Mouse (Mus musculus): ENCODE results near the gene Ror2.

DNA sequence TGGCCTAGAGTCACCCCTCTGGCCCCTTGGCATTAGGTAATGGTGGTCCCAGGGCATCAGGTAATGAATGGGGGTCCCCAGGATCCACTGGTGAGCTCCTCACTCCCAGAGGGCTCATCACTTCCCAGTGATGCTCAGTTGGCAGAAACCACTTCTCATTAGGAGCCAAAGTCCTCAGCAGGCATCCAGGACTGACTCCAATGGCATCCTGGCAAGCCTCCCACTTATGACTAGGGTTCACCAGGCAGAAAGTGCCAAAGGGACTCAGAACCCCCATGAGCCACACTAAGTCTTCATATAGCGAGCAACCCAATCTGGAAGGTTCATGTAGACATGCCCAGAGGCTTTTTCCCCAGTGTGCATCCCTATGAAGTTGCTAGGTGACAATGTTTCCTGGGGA is 221.2 kb downstream of the Ror2 start:
- TF ChIP-seq CTCF (conservative IDR thresholded peaks at IDR 0.05; ENCODE audit: low read length) (no peak), NANOG (IDR thresholded peaks at IDR 0.05; ENCODE audit: borderline replicate concordance, low read length) (no peak)

Data from E14TG2a.4 (cell line).